Mouse (Mus musculus) c-Kit-positive CD71-positive TER-119-negative erythroid progenitor cells, embryonic 14.5 days (primary cell): Measurements from ENCODE around the gene Ptgis.

ENCODE experiments used
- DNase-seq: peaks from one replicate; pipeline ENCODE4 v3.0.0-alpha.2; 2013; ENCODE audit warnings: low read depth

The Ptgis gene

GRCm38 (mm10) chr2:167190076-167190399, 50.4 kb downstream of the Ptgis start, which contains the start of gene Kcnb1:
Gene Kcnb1, minus strand, starts transcription at chr2:167190155.
- no peak for DNase-seq

- DNase-seq = no peak
Measured at GRCm38 (mm10) chr2:167189291-167190075, 50.9 kb downstream of the Ptgis start.

- DNase-seq = peak; percentile 41
Measured at GRCm38 (mm10) chr2:167188315-167189207, 51.8 kb downstream of the Ptgis start.

GRCm38 (mm10) chr2:167187119-167187518, 53.3 kb downstream of the Ptgis start:
- DNase-seq = no peak

GRCm38 (mm10) chr2:167186544-167186943, 53.9 kb downstream of the Ptgis start:
- DNase-seq = no peak

- no peak for DNase-seq
Measured at GRCm38 (mm10) chr2:167186003-167186402, 54.4 kb downstream of the Ptgis start.

GRCm38 (mm10) chr2:167185432-167185831, 55.0 kb downstream of the Ptgis start:
- no peak for DNase-seq

- no peak for DNase-seq
Measured at GRCm38 (mm10) chr2:167181662-167182389, 58.6 kb downstream of the Ptgis start.

GRCm38 (mm10) chr2:167181096-167181495, 59.3 kb downstream of the Ptgis start:
- no peak for DNase-seq

GRCm38 (mm10) chr2:167179301-167179700, 61.1 kb downstream of the Ptgis start:
- DNase-seq = no peak

- DNase-seq = no peak
Measured at GRCm38 (mm10) chr2:167177231-167177641, 63.2 kb downstream of the Ptgis start.

- DNase-seq = no peak
Measured at GRCm38 (mm10) chr2:167175284-167175683, 65.1 kb downstream of the Ptgis start.

GRCm38 (mm10) chr2:167173051-167173875, 67.1 kb downstream of the Ptgis start:
- no peak for DNase-seq

GRCm38 (mm10) chr2:167167515-167168212, 72.7 kb downstream of the Ptgis start:
- no peak for DNase-seq

- DNase-seq = no peak
Measured at GRCm38 (mm10) chr2:167163600-167163999, 76.8 kb downstream of the Ptgis start.

GRCm38 (mm10) chr2:167163134-167163533, 77.3 kb downstream of the Ptgis start:
- no peak for DNase-seq

GRCm38 (mm10) chr2:167162516-167163021, 77.8 kb downstream of the Ptgis start:
- no peak for DNase-seq

- DNase-seq = no peak
Measured at GRCm38 (mm10) chr2:167159721-167160120, 80.7 kb downstream of the Ptgis start.

- DNase-seq = no peak
Measured at GRCm38 (mm10) chr2:167158780-167159179, 81.6 kb downstream of the Ptgis start.

- no peak for DNase-seq
Measured at GRCm38 (mm10) chr2:167156118-167156715, 84.2 kb downstream of the Ptgis start.
